23 mouse cellular contexts compared by ENCODE assay signal in the genomic region with DNA sequence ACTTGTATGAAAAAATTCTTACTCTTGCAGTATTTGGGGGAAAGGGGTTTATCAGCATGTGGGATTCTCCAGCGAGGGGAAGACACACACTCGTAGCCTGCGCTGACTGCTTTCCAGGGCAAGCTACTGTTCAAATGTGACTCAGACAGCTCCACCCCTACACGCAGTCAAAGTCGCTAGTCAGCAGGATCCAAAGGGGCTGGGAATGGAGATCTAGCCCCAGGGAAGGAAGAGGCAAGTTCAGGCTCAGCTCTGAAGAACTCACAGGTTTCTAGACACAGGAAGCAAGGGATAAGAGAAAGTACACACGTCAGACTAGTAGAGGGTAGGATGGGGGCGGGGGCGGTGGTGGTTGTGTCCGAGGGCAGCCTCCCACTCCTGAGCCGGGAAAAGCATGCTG. TPM values are rescaled to one million over a fixed set of nuclear protein-coding genes. Genes with fewer than 3 reads are reported as not detected.
"Had no signal": no experiment of that assay in that cellular context is flagged by ENCODE, and none has a peak within 500 bp of the region (broad histone marks: within the 10 kb centered on the region; RNA-seq: fewer than 3 reads in every experiment).

No protein-coding gene starts in this region.

- H3K27me3 ChIP-seq: intestine, embryonic 15.5 days; kidney, embryonic 15.5 days; liver, embryonic 12.5 days; liver, embryonic 15.5 days; midbrain, embryonic 12.5 days; midbrain, embryonic 15.5 days; neural tube, embryonic 13.5 days had no signal

- DNase-seq: kidney, adult 11 months; kidney, adult 8-10 months; kidney, postnatal 10 days; kidney, postnatal 36 days; left cerebral cortex, postnatal 4 days; lung, adult 2 months; lung, postnatal 14 days; lung, postnatal 4 days; retina, postnatal 1 day; right cerebral cortex, postnatal 25 days; thymus, postnatal 25 days had no signal

- H3K4me1 ChIP-seq: midbrain, embryonic 15.5 days had no signal

- H3K4me2 ChIP-seq: intestine, embryonic 15.5 days; kidney, embryonic 15.5 days; liver, embryonic 12.5 days; liver, embryonic 15.5 days; midbrain, embryonic 12.5 days; midbrain, embryonic 15.5 days; neural tube, embryonic 13.5 days had no signal

- H3K9ac ChIP-seq: intestine, embryonic 15.5 days; kidney, embryonic 15.5 days; liver, embryonic 12.5 days; liver, embryonic 15.5 days; midbrain, embryonic 12.5 days; midbrain, embryonic 15.5 days; neural tube, embryonic 13.5 days had no signal

- H3K4me3 ChIP-seq: intestine, embryonic 15.5 days; kidney, embryonic 15.5 days; liver, embryonic 12.5 days; liver, embryonic 15.5 days; midbrain, embryonic 12.5 days; midbrain, embryonic 15.5 days; myocyte; neural tube, embryonic 13.5 days had no signal

- H3K27ac ChIP-seq: intestine, embryonic 15.5 days; kidney, embryonic 15.5 days; liver, embryonic 15.5 days; midbrain, embryonic 12.5 days; midbrain, embryonic 15.5 days; neural tube, embryonic 13.5 days had no signal

- H3K9me3 ChIP-seq: intestine, embryonic 15.5 days; kidney, embryonic 15.5 days; liver, embryonic 12.5 days; liver, embryonic 15.5 days; midbrain, embryonic 12.5 days; midbrain, embryonic 15.5 days; neural tube, embryonic 13.5 days had no signal

- ATAC-seq: intestine, embryonic 15.5 days; liver, embryonic 12.5 days; midbrain, embryonic 15.5 days had no signal

RNA-seq across cellular contexts. Expression of a gene that starts 18.5 kb away (rescaled TPM):
- total RNA-seq: megakaryocyte progenitor cell, adult 5-6 weeks had no signal

RNA-seq across cellular contexts. Expression of a gene that starts 35.2 kb away (rescaled TPM):
- total RNA-seq: monocyte, adult 5-6 weeks had no signal

RNA-seq across cellular contexts. Expression of a gene that starts 36.9 kb away (rescaled TPM):
- total RNA-seq: megakaryocyte progenitor cell, adult 5-6 weeks; megakaryocyte-erythroid progenitor cell, adult 5-6 weeks; monocyte, adult 5-6 weeks; neutrophil, adult 5-6 weeks had no signal
- polyA plus RNA-seq: intestine, embryonic 15.5 days; kidney, embryonic 15.5 days; liver, embryonic 12.5 days; liver, embryonic 15.5 days; myocyte had no signal
